In genomic region chr2:180207840-180208239, GRCm38 (mm10) we compare ENCODE assay signal across 8 mouse cellular contexts. TPM values are rescaled to one million over a fixed set of nuclear protein-coding genes. Genes with fewer than 3 reads are reported as not detected.
DNase-seq lines count a peak whose midpoint lies in the region; ATAC-seq lines count a peak whose summit lies in the region.

No protein-coding gene starts in this region.

- no peak overlapping the region for H3K9ac ChIP-seq in forebrain, embryonic 11.5 days (ENCODE audit: low read length)
- H3K9ac ChIP-seq in forebrain, embryonic 14.5 days (ENCODE audit: low read length), result no peak overlapping the region
- no peak overlapping the region for H3K9ac ChIP-seq in embryonic facial prominence, embryonic 15.5 days
- no peak overlapping the region for H3K9ac ChIP-seq in intestine, embryonic 15.5 days
- no peak overlapping the region for H3K9ac ChIP-seq in lung, embryonic 16.5 days (ENCODE audit: low read length)

- no peaks in the 10 kb centered on the region for H3K36me3 ChIP-seq in forebrain, embryonic 11.5 days (ENCODE audit: control insufficient read depth, insufficient read depth, low read length)
- no peaks in the 10 kb centered on the region for H3K36me3 ChIP-seq in forebrain, embryonic 14.5 days (ENCODE audit: control insufficient read depth, insufficient read depth, low read length)
- no peaks in the 10 kb centered on the region for H3K36me3 ChIP-seq in embryonic facial prominence, embryonic 15.5 days
- H3K36me3 ChIP-seq in intestine, embryonic 15.5 days, result no peaks in the 10 kb centered on the region
- H3K36me3 ChIP-seq in lung, embryonic 16.5 days (ENCODE audit: control insufficient read depth, insufficient read depth, low read length), result peaks cover 15% of the 10 kb centered on the region; the same call in 1 of the 2 replicates

- H3K4me1 ChIP-seq in forebrain, embryonic 11.5 days (replicated peaks; ENCODE audit: control insufficient read depth, insufficient read depth, low read length), result no peaks in the 10 kb centered on the region
- no peaks in the 10 kb centered on the region for H3K4me1 ChIP-seq in forebrain, embryonic 14.5 days (ENCODE audit: control insufficient read depth, insufficient read depth, low read length)
- 0 out of 2 replicates have a peak, but pooled peaks cover 6% of the 10 kb centered on the region for H3K4me1 ChIP-seq in embryonic facial prominence, embryonic 15.5 days
- H3K4me1 ChIP-seq in intestine, embryonic 15.5 days (replicated peaks), result no peaks in the 10 kb centered on the region
- peaks cover 3% of the 10 kb centered on the region for H3K4me1 ChIP-seq in lung, embryonic 16.5 days (replicated peaks; ENCODE audit: control insufficient read depth, insufficient read depth, low read length)

- no peaks in the 10 kb centered on the region for H3K27me3 ChIP-seq in forebrain, embryonic 11.5 days (ENCODE audit: control insufficient read depth, insufficient read depth, low read length)
- H3K27me3 ChIP-seq in forebrain, embryonic 14.5 days (replicated peaks; ENCODE audit: control insufficient read depth, insufficient read depth, low read length), result no peaks in the 10 kb centered on the region
- no peaks in the 10 kb centered on the region for H3K27me3 ChIP-seq in embryonic facial prominence, embryonic 15.5 days
- H3K27me3 ChIP-seq in intestine, embryonic 15.5 days (replicated peaks), result no peaks in the 10 kb centered on the region
- H3K27me3 ChIP-seq in lung, embryonic 16.5 days (ENCODE audit: control insufficient read depth, insufficient read depth, low read depth, low read length), result no peaks in the 10 kb centered on the region

- H3K4me3 ChIP-seq in forebrain, embryonic 11.5 days (ENCODE audit: low read depth, low read length), result no peak overlapping the region
- no peak overlapping the region for H3K4me3 ChIP-seq in forebrain, embryonic 14.5 days (ENCODE audit: low read depth, low read length)
- no peak overlapping the region for H3K4me3 ChIP-seq in embryonic facial prominence, embryonic 15.5 days (replicated peaks)
- H3K4me3 ChIP-seq in intestine, embryonic 15.5 days (replicated peaks), result no peak overlapping the region
- H3K4me3 ChIP-seq in lung, embryonic 16.5 days (ENCODE audit: low read length), result no peak overlapping the region

- peak; percentile 62 for DNase-seq in forebrain, embryonic 11.5 days (ENCODE audit: low spot score)
- no peak for DNase-seq in forebrain, embryonic 14.5 days (ENCODE audit: low spot score)
- peak; percentile 75 for DNase-seq in ES-CJ7 (ENCODE audit: low read depth, low spot score)
- no peak for DNase-seq in frontal cortex, postnatal 25 days (ENCODE audit: low spot score in 2 of 2)
- no peak for DNase-seq in layer of hippocampus, adult 9-11 months

- WGBS in forebrain, embryonic 11.5 days, result 74% methylated on average over 7 of the region's 7 CpGs
- 61% methylated on average over 7 of the region's 7 CpGs for WGBS in forebrain, embryonic 14.5 days
- WGBS in embryonic facial prominence, embryonic 15.5 days, result 58% methylated on average over 7 of the region's 7 CpGs
- WGBS in intestine, embryonic 15.5 days, result 58% methylated on average over 7 of the region's 7 CpGs
- WGBS in lung, embryonic 16.5 days, result 65% methylated on average over 7 of the region's 7 CpGs

- no peak overlapping the region for H3K27ac ChIP-seq in forebrain, embryonic 11.5 days (ENCODE audit: low read depth, low read length)
- H3K27ac ChIP-seq in forebrain, embryonic 14.5 days (ENCODE audit: low read depth, low read length), result no peak overlapping the region
- H3K27ac ChIP-seq in embryonic facial prominence, embryonic 15.5 days (replicated peaks), result no peak overlapping the region
- no peak overlapping the region for H3K27ac ChIP-seq in intestine, embryonic 15.5 days
- no peak overlapping the region for H3K27ac ChIP-seq in lung, embryonic 16.5 days (ENCODE audit: low read length)

- no peaks in the 10 kb centered on the region for H3K9me3 ChIP-seq in forebrain, embryonic 11.5 days (ENCODE audit: control insufficient read depth, low read length)
- no peaks in the 10 kb centered on the region for H3K9me3 ChIP-seq in forebrain, embryonic 14.5 days (replicated peaks; ENCODE audit: control insufficient read depth, low read length)
- H3K9me3 ChIP-seq in embryonic facial prominence, embryonic 15.5 days (replicated peaks), result no peaks in the 10 kb centered on the region
- no peaks in the 10 kb centered on the region for H3K9me3 ChIP-seq in intestine, embryonic 15.5 days
- peaks cover 3% of the 10 kb centered on the region; the same call in 1 of the 2 replicates for H3K9me3 ChIP-seq in lung, embryonic 16.5 days (ENCODE audit: control insufficient read depth, low read length)

- no peak for ATAC-seq in forebrain, embryonic 11.5 days (replicated peaks; ENCODE audit: low FRiP score)
- ATAC-seq in forebrain, embryonic 14.5 days, result no peak
- ATAC-seq in embryonic facial prominence, embryonic 15.5 days (ENCODE audit: insufficient number of reproducible peaks, low FRiP score, low TSS enrichment, low read depth), result 0 out of 2 replicates have a peak, but pooled peaks have one; percentile 46
- ATAC-seq in intestine, embryonic 15.5 days, result peak; percentile 41
- ATAC-seq in lung, embryonic 16.5 days (ENCODE audit: low read depth), result 0 out of 2 replicates have a peak, but pooled peaks have one; percentile 2

- no peak overlapping the region for H3K4me2 ChIP-seq in forebrain, embryonic 11.5 days (ENCODE audit: low read depth, low read length, severe bottlenecking)
- H3K4me2 ChIP-seq in forebrain, embryonic 14.5 days (ENCODE audit: low read length), result no peak overlapping the region
- H3K4me2 ChIP-seq in embryonic facial prominence, embryonic 15.5 days (replicated peaks), result no peak overlapping the region
- no peak overlapping the region for H3K4me2 ChIP-seq in intestine, embryonic 15.5 days (replicated peaks)
- H3K4me2 ChIP-seq in lung, embryonic 16.5 days (ENCODE audit: low read depth, low read length), result no peak overlapping the region

RNA-seq across cellular contexts. Expression of gene Lama5, which starts 17.8 kb away (rescaled TPM):
- 5.9 and 7.8 TPM in 2 replicates for polyA plus RNA-seq in forebrain, embryonic 11.5 days (2014; fragmentation: Nextera tagmentation; extraction: Ambion mirVana)
- 2.7 and 3.5 TPM in 2 replicates for polyA plus RNA-seq in forebrain, embryonic 14.5 days (2014; fragmentation: Nextera tagmentation; extraction: Ambion mirVana)
- polyA plus RNA-seq in embryonic facial prominence, embryonic 15.5 days (2015; fragmentation: Nextera tagmentation; extraction: Ambion mirVana), result 28.0 and 37.2 TPM in 2 replicates
- 30.9 and 37.8 TPM in 2 replicates for polyA plus RNA-seq in intestine, embryonic 15.5 days (2015; fragmentation: Nextera tagmentation; extraction: Ambion mirVana)
- 102 and 112 TPM in 2 replicates for polyA plus RNA-seq in lung, embryonic 16.5 days (2015; fragmentation: Nextera tagmentation; extraction: Ambion mirVana)

RNA-seq across cellular contexts. Expression of gene Adrm1, which starts 36.6 kb away (rescaled TPM):
- polyA plus RNA-seq in forebrain, embryonic 11.5 days (2014; fragmentation: Nextera tagmentation; extraction: Ambion mirVana), result 200 and 207 TPM in 2 replicates
- polyA plus RNA-seq in forebrain, embryonic 14.5 days (2014; fragmentation: Nextera tagmentation; extraction: Ambion mirVana), result 147 and 149 TPM in 2 replicates
- polyA plus RNA-seq in embryonic facial prominence, embryonic 15.5 days (2015; fragmentation: Nextera tagmentation; extraction: Ambion mirVana), result 176 and 190 TPM in 2 replicates
- polyA plus RNA-seq in intestine, embryonic 15.5 days (2015; fragmentation: Nextera tagmentation; extraction: Ambion mirVana), result 172 TPM in 2 replicates
- polyA plus RNA-seq in lung, embryonic 16.5 days (2015; fragmentation: Nextera tagmentation; extraction: Ambion mirVana), result 162 and 173 TPM in 2 replicates

RNA-seq across cellular contexts. Expression of gene Rps21, which starts 49.3 kb away (rescaled TPM):
- 423 and 468 TPM in 2 replicates for polyA plus RNA-seq in forebrain, embryonic 11.5 days (2014; fragmentation: Nextera tagmentation; extraction: Ambion mirVana)
- 376 and 523 TPM in 2 replicates for polyA plus RNA-seq in forebrain, embryonic 14.5 days (2014; fragmentation: Nextera tagmentation; extraction: Ambion mirVana)
- polyA plus RNA-seq in embryonic facial prominence, embryonic 15.5 days (2015; fragmentation: Nextera tagmentation; extraction: Ambion mirVana), result 599 and 606 TPM in 2 replicates
- 577 and 672 TPM in 2 replicates for polyA plus RNA-seq in intestine, embryonic 15.5 days (2015; fragmentation: Nextera tagmentation; extraction: Ambion mirVana)
- polyA plus RNA-seq in lung, embryonic 16.5 days (2015; fragmentation: Nextera tagmentation; extraction: Ambion mirVana), result 455 and 526 TPM in 2 replicates

Comparison
In these comparisons a context has a peak if more than half of its experiments do, and no peak if none do; other contexts are left out.
1. DNase-seq: peak in forebrain, embryonic 11.5 days (single experiment) and ES-CJ7 (single experiment); none in forebrain, embryonic 14.5 days (single experiment), frontal cortex, postnatal 25 days (0 of 2) and layer of hippocampus, adult 9-11 months (single experiment).
2. ATAC-seq: peak in embryonic facial prominence, embryonic 15.5 days (single experiment), intestine, embryonic 15.5 days (single experiment) and lung, embryonic 16.5 days (single experiment); none in forebrain, embryonic 11.5 days (single experiment) and forebrain, embryonic 14.5 days (single experiment).